Mouse (Mus musculus): ENCODE results near the gene Cyth3.
A peak's percentile ranks its signal among the peaks of the same experiment; 100 is the strongest.

Cyth3 gene

GRCm38 (mm10) chr5:143721962-143722361 is 99.7 kb downstream of the Cyth3 start:
- DNase-seq: no peak

GRCm38 (mm10) chr5:143730915-143731314 is 108.7 kb downstream of the Cyth3 start:
- DNase-seq: no peak

- DNase-seq: no peak
Observed at GRCm38 (mm10) chr5:143731483-143732112, 109.4 kb downstream of the Cyth3 start.

- DNase-seq: peak; percentile 93
Observed at GRCm38 (mm10) chr5:143732180-143732891, 110.1 kb downstream of the Cyth3 start, which contains the start of gene Usp42. TSS of gene Usp42 (minus strand) at chr5:143732280.

- no peak for DNase-seq
Observed at GRCm38 (mm10) chr5:143749630-143750208, 127.5 kb downstream of the Cyth3 start.

- DNase-seq: no peak
Observed at GRCm38 (mm10) chr5:143755529-143756141, 133.4 kb downstream of the Cyth3 start.

- DNase-seq: peak; percentile 80
Observed at GRCm38 (mm10) chr5:143757755-143758443, 135.7 kb downstream of the Cyth3 start.

- no peak for DNase-seq
Observed at GRCm38 (mm10) chr5:143759554-143759953, 137.3 kb downstream of the Cyth3 start.
